Mouse (Mus musculus) G1E-ER4 (cell line): ENCODE measurements around the gene Scg2. TPM values are rescaled to one million over a fixed set of nuclear protein-coding genes. Genes with fewer than 3 reads are reported as not detected.

ENCODE experiments used
- GATA1 ChIP-seq: IDR thresholded peaks from one replicate; pipeline ENCODE4 v1.8.0; 2012; ENCODE audit warnings: low read length, inconsistent platforms
- polyA plus RNA-seq: library from polyadenylated mRNA; stranded (reverse); fragments of >175 nt; gene quantifications from 2 replicates; pipeline ENCODE4 v1.2.3, GENCODE M21; 2012

Gene Scg2
- polyA plus RNA-seq, 1 experiment, result not detected

GRCm38 (mm10) chr1:79401090-79402012, 38.6 kb downstream of the Scg2 start:
- no peak for TF ChIP-seq GATA1

GRCm38 (mm10) chr1:79400284-79400683, 39.6 kb downstream of the Scg2 start:
- TF ChIP-seq GATA1, result no peak

Other genes starting within 250 kb of the Scg2 start
- 2.1 and 2.8 TPM in 2 replicates for gene Ap1s3, start 231.9 kb upstream of the Scg2 start, polyA plus RNA-seq